Mouse (Mus musculus): ENCODE measurements around the gene Lrrc8c.

GRCm38 (mm10) chr5:105623074-105623713, 104.0 kb downstream of the Lrrc8c start:
- TF ChIP-seq CTCF (IDR thresholded peaks at IDR 0.05; ENCODE audit: low read depth) (no peak), EP300 (IDR thresholded peaks at IDR 0.05; ENCODE audit: low read depth) (no peak)

All from liver, embryonic 14.5 days (tissue).